Mouse (Mus musculus) splenic B cell, adult 2 months (primary cell): ENCODE measurements around the gene Vamp4.

Experiments
- DNase-seq: peaks from one replicate; pipeline ENCODE4 v3.0.0-alpha.2; 2011; ENCODE audit warnings: low read depth, low spot score
- H3K27me3 ChIP-seq: 2 replicates; pipeline ENCODE4 v1.6.1; 2012; ENCODE audit warnings: mild to moderate bottlenecking, low read length, moderate library complexity, mixed read lengths; ENCODE audit not compliant: control insufficient read depth, poor library complexity, insufficient read depth, severe bottlenecking
- H3K36me3 ChIP-seq: 2 replicates; pipeline ENCODE4 v1.6.1; 2012; ENCODE audit warnings: mild to moderate bottlenecking, low read length, moderate library complexity, mixed read lengths; ENCODE audit not compliant: control insufficient read depth, poor library complexity, insufficient read depth, severe bottlenecking

Gene Vamp4

GRCm38 (mm10) chr1:162570260-162570748 is at the start of gene Vamp4:
Gene Vamp4 (plus strand): TSS chr1:162570515.
- Histone ChIP-seq H3K36me3 (peaks cover 5% of the 10 kb centered on the region), H3K27me3 (no peaks in the 10 kb centered on the region)
- peak; percentile 94 for DNase-seq

GRCm38 (mm10) chr1:162529651-162530050 is 40.7 kb upstream of the Vamp4 start:
- no peaks in the 10 kb centered on the region for H3K27me3 ChIP-seq
- DNase-seq = no peak

GRCm38 (mm10) chr1:162530666-162531065 is 39.6 kb upstream of the Vamp4 start:
- no peak for DNase-seq
- Histone ChIP-seq H3K27me3 (no peaks in the 10 kb centered on the region), H3K36me3 (peaks cover 2% of the 10 kb centered on the region)

More at GRCm38 (mm10) chr1:162529651-162530050, 40.7 kb upstream of the Vamp4 start:
- H3K36me3 ChIP-seq = no peaks in the 10 kb centered on the region

GRCm38 (mm10) chr1:162531584-162531983 is 38.7 kb upstream of the Vamp4 start:
- Histone ChIP-seq H3K36me3 (peaks cover 8% of the 10 kb centered on the region), H3K27me3 (no peaks in the 10 kb centered on the region)
- no peak for DNase-seq

GRCm38 (mm10) chr1:162532330-162532729 is 38.0 kb upstream of the Vamp4 start:
- no peak for DNase-seq
- no peaks in the 10 kb centered on the region for H3K27me3 ChIP-seq
- peaks cover 8% of the 10 kb centered on the region for H3K36me3 ChIP-seq

GRCm38 (mm10) chr1:162533766-162534560 is 36.4 kb upstream of the Vamp4 start:
- DNase-seq = no peak
- Histone ChIP-seq H3K27me3 (no peaks in the 10 kb centered on the region), H3K36me3 (peaks cover 8% of the 10 kb centered on the region)

- no peak for DNase-seq
- Histone ChIP-seq H3K27me3 (no peaks in the 10 kb centered on the region), H3K36me3 (peaks cover 15% of the 10 kb centered on the region; the same call in 1 of the 2 replicates)
Observed at GRCm38 (mm10) chr1:162543231-162543630, 27.1 kb upstream of the Vamp4 start.

GRCm38 (mm10) chr1:162547607-162548006 is 22.7 kb upstream of the Vamp4 start:
- Histone ChIP-seq H3K27me3 (no peaks in the 10 kb centered on the region), H3K36me3 (peaks cover 7% of the 10 kb centered on the region; the same call in 1 of the 2 replicates)
- DNase-seq = no peak

GRCm38 (mm10) chr1:162548016-162548916 is 22.0 kb upstream of the Vamp4 start, which contains the start of gene Mettl13:
Gene Mettl13 (minus strand): TSS chr1:162548551.
- DNase-seq = peak; percentile 94
- Histone ChIP-seq H3K27me3 (no peaks in the 10 kb centered on the region), H3K36me3 (peaks cover 4% of the 10 kb centered on the region; the same call in 1 of the 2 replicates)

GRCm38 (mm10) chr1:162548917-162549613 is 21.2 kb upstream of the Vamp4 start:
- Histone ChIP-seq H3K36me3 (peaks cover 4% of the 10 kb centered on the region; the same call in 1 of the 2 replicates), H3K27me3 (no peaks in the 10 kb centered on the region)
- DNase-seq = no peak

- peaks cover 4% of the 10 kb centered on the region; the same call in 1 of the 2 replicates for H3K36me3 ChIP-seq
- no peaks in the 10 kb centered on the region for H3K27me3 ChIP-seq
- DNase-seq = peak; percentile 70
Observed at GRCm38 (mm10) chr1:162549615-162550283, 20.6 kb upstream of the Vamp4 start.

- no peak for DNase-seq
- no peaks in the 10 kb centered on the region for H3K27me3 ChIP-seq
- H3K36me3 ChIP-seq = no peaks in the 10 kb centered on the region
Observed at GRCm38 (mm10) chr1:162552956-162553355, 17.4 kb upstream of the Vamp4 start.

- no peaks in the 10 kb centered on the region for H3K36me3 ChIP-seq
- no peaks in the 10 kb centered on the region for H3K27me3 ChIP-seq
- no peak for DNase-seq
Observed at GRCm38 (mm10) chr1:162554193-162554592, 16.1 kb upstream of the Vamp4 start.

- DNase-seq = no peak
- H3K36me3 ChIP-seq = no peaks in the 10 kb centered on the region
- peaks cover 3% of the 10 kb centered on the region; the same call in 1 of the 2 replicates for H3K27me3 ChIP-seq
Observed at GRCm38 (mm10) chr1:162563236-162563635, 7.1 kb upstream of the Vamp4 start.
